Mouse (Mus musculus): ENCODE results near the gene Brd1. TPM values are rescaled to one million over a fixed set of nuclear protein-coding genes. Genes with fewer than 3 reads are reported as not detected.
A peak's percentile ranks its signal among the peaks of the same experiment; 100 is the strongest.

Gene Brd1
- polyA plus RNA-seq, 1 experiment = 15.7 TPM

- Histone ChIP-seq H3K4me3 (ENCODE audit: low read depth, low read length) (peak overlapping the region; percentile 11; the same call in 1 of the 2 replicates), H3K27ac (ENCODE audit: insufficient read depth, low read depth, low read length) (peak overlapping the region; percentile 34)
- 25% methylated on average over 3 of the region's 3 CpGs for WGBS
These were observed 3.3 kb downstream of the Brd1 start for GRCm38 (mm10) chr15:88730717-88731116.

DNA sequence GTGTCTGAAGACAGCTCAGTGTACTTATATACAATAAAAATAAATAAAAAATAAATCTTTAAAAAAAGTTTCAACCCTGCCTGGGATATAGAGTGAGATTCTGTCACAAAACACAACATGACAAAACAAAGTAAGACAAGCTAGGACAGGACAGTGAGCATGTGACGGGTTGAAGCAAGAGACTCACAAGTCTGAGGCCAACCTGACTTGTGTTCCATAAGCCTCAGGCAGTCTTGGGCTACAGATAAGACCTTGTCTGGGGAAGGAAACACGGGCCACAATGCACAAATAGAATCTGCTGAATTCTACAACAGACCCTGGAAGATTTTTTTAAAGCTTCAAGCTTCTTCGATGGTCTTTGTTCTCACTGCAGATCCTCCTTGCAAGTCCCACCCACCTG is 6.8 kb downstream of the Brd1 start:
- WGBS = 62% methylated on average over 3 of the region's 3 CpGs
- peaks cover 61% of the 10 kb centered on the region for H3K36me3 ChIP-seq (ENCODE audit: control insufficient read depth, insufficient read depth, low read length)

More at GRCm38 (mm10) chr15:88730717-88731116, 3.3 kb downstream of the Brd1 start:
- Histone ChIP-seq H3K27me3 (ENCODE audit: control insufficient read depth, insufficient read depth, low read length) (no peaks in the 10 kb centered on the region), H3K4me1 (ENCODE audit: control insufficient read depth, insufficient read depth, insufficient read length, low read length) (peaks cover 23% of the 10 kb centered on the region), H3K36me3 (ENCODE audit: control insufficient read depth, insufficient read depth, low read length) (peaks cover 29% of the 10 kb centered on the region)
- no peak for TF ChIP-seq CTCF (IDR thresholded peaks at IDR 0.05; ENCODE audit: extremely low read depth, insufficient read length, insufficient replicate concordance, low read depth, low read length)
- TF ChIP-seq POLR2A (IDR thresholded peaks at IDR 0.05; ENCODE audit: low read depth, low read length) = no peak

GRCm38 (mm10) chr15:88725036-88725435 is 9.0 kb downstream of the Brd1 start:
- no peak for TF ChIP-seq CTCF (IDR thresholded peaks at IDR 0.05; ENCODE audit: extremely low read depth, insufficient read length, insufficient replicate concordance, low read depth, low read length)
- TF ChIP-seq POLR2A (IDR thresholded peaks at IDR 0.05; ENCODE audit: low read depth, low read length) = no peak
- no peak overlapping the region for H3K4me3 ChIP-seq (ENCODE audit: low read depth, low read length)
- WGBS = 71% methylated on average over 5 of the region's 5 CpGs
- H3K4me1 ChIP-seq (ENCODE audit: control insufficient read depth, insufficient read depth, insufficient read length, low read length) = peaks cover 3% of the 10 kb centered on the region
- H3K36me3 ChIP-seq (ENCODE audit: control insufficient read depth, insufficient read depth, low read length) = peaks cover 70% of the 10 kb centered on the region
- H3K27me3 ChIP-seq (ENCODE audit: control insufficient read depth, insufficient read depth, low read length) = no peaks in the 10 kb centered on the region
- no peak overlapping the region for H3K27ac ChIP-seq (ENCODE audit: insufficient read depth, low read depth, low read length)

More for the DNA sequence above, 6.8 kb downstream of the Brd1 start:
- TF ChIP-seq CTCF (IDR thresholded peaks at IDR 0.05; ENCODE audit: extremely low read depth, insufficient read length, insufficient replicate concordance, low read depth, low read length) (no peak), POLR2A (IDR thresholded peaks at IDR 0.05; ENCODE audit: low read depth, low read length) (no peak)
- H3K27me3 ChIP-seq (ENCODE audit: control insufficient read depth, insufficient read depth, low read length) = no peaks in the 10 kb centered on the region
- peaks cover 18% of the 10 kb centered on the region for H3K4me1 ChIP-seq (ENCODE audit: control insufficient read depth, insufficient read depth, insufficient read length, low read length)
- H3K4me3 ChIP-seq (ENCODE audit: low read depth, low read length) = no peak overlapping the region
- no peak overlapping the region for H3K27ac ChIP-seq (ENCODE audit: insufficient read depth, low read depth, low read length)

DNA sequence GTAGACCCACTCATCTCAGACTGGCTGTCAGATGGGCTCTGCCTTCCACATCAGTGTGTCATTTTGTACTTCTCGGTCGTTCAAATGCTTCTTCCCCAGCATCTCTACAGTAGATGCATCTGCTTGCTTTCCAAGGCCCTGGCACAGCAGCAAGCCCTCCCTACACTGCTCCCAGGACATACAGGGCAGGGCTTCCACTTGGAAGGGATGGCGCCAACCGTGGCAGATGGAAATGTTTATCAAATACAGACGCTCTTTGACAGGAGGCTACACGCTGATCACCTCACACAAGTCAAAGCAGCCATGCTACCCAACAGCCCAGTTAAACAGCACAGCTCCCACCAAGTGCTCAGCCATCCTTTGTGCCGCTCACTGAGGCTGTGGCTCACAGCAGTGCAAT is 9.7 kb downstream of the Brd1 start:
- 73% methylated on average over 7 of the region's 7 CpGs for WGBS
- no peaks in the 10 kb centered on the region; the same call in 1 of the 2 replicates for H3K4me1 ChIP-seq (ENCODE audit: control insufficient read depth, insufficient read depth, insufficient read length, low read length)
- TF ChIP-seq POLR2A (IDR thresholded peaks at IDR 0.05; ENCODE audit: low read depth, low read length) (no peak), CTCF (IDR thresholded peaks at IDR 0.05; ENCODE audit: extremely low read depth, insufficient read length, insufficient replicate concordance, low read depth, low read length) (no peak)
- H3K27me3 ChIP-seq (ENCODE audit: control insufficient read depth, insufficient read depth, low read length) = no peaks in the 10 kb centered on the region
- no peak overlapping the region for H3K4me3 ChIP-seq (ENCODE audit: low read depth, low read length)
- no peak overlapping the region for H3K27ac ChIP-seq (ENCODE audit: insufficient read depth, low read depth, low read length)
- peaks cover 67% of the 10 kb centered on the region for H3K36me3 ChIP-seq (ENCODE audit: control insufficient read depth, insufficient read depth, low read length)

DNA sequence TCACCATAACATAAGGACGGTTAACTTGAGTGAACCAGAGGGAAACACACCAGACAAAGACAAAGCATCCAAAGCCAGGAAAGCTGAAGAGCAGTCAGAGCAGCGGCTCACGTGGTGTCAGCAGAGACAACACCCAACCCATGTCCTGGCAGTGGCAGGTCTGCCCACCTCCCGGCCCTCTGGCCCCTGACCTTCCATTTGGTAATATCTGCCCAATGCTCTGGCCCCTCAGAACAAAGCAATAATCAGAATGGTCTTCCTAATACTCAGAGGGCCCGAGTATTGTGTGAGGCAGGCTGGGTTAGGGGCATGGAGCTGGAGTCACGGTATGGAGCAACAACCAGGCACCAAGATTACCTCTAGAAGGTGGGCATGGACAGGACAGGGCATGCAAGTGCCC is 10.8 kb downstream of the Brd1 start:
- Histone ChIP-seq H3K4me1 (ENCODE audit: control insufficient read depth, insufficient read depth, insufficient read length, low read length) (no peaks in the 10 kb centered on the region), H3K36me3 (ENCODE audit: control insufficient read depth, insufficient read depth, low read length) (peaks cover 59% of the 10 kb centered on the region), H3K27ac (ENCODE audit: insufficient read depth, low read depth, low read length) (no peak overlapping the region), H3K4me3 (ENCODE audit: low read depth, low read length) (no peak overlapping the region), H3K27me3 (ENCODE audit: control insufficient read depth, insufficient read depth, low read length) (no peaks in the 10 kb centered on the region)
- WGBS = 77% methylated on average over 6 of the region's 6 CpGs
- no peak for TF ChIP-seq CTCF (IDR thresholded peaks at IDR 0.05; ENCODE audit: extremely low read depth, insufficient read length, insufficient replicate concordance, low read depth, low read length)
- no peak for TF ChIP-seq POLR2A (IDR thresholded peaks at IDR 0.05; ENCODE audit: low read depth, low read length)

DNA sequence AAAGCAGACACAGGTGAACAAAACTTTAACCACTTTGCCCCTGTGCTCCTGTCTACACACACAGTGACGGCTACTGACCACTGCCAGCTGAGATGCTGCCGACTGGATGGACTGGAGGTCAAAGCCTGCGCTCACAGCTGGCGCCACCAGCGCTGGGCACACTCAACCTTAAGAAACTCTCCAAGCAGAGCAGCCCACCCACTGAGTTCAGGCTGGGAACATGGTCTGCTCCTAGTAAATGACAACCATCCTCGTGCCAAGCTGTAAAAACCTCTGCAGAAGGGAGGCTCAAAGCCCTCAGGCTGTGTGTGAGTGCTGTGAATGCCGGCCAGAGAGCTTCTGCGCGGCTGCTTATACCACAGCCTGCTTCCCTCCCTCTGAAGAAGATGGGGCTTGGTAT is 16.8 kb downstream of the Brd1 start:
- no peak overlapping the region for H3K27ac ChIP-seq (ENCODE audit: insufficient read depth, low read depth, low read length)
- peaks cover 59% of the 10 kb centered on the region for H3K36me3 ChIP-seq (ENCODE audit: control insufficient read depth, insufficient read depth, low read length)
- no peak overlapping the region for H3K4me3 ChIP-seq (ENCODE audit: low read depth, low read length)
- WGBS = 77% methylated on average over 9 of the region's 9 CpGs
- TF ChIP-seq CTCF (IDR thresholded peaks at IDR 0.05; ENCODE audit: extremely low read depth, insufficient read length, insufficient replicate concordance, low read depth, low read length) (no peak), POLR2A (IDR thresholded peaks at IDR 0.05; ENCODE audit: low read depth, low read length) (no peak)
- H3K4me1 ChIP-seq (ENCODE audit: control insufficient read depth, insufficient read depth, insufficient read length, low read length) = no peaks in the 10 kb centered on the region
- no peaks in the 10 kb centered on the region for H3K27me3 ChIP-seq (ENCODE audit: control insufficient read depth, insufficient read depth, low read length)

DNA sequence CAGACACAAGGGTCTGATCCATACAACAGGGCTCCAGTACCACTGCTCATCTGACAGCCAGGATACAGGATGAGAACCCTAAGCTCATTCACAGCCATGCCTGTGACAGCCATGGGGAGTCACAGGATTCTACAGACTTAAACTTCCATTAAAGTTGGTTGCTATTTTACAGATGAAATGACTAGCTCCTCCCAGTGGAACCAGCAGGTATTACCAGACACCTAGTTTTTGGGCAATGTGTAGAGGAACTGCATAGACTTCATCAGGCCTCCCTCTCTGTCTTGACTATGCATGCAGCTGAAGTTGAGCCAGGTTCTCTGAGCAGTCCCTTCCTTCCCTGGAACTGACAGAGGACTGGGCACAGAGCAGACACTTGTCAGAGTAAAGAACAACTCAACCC is 17.7 kb downstream of the Brd1 start:
- Histone ChIP-seq H3K4me1 (ENCODE audit: control insufficient read depth, insufficient read depth, insufficient read length, low read length) (no peaks in the 10 kb centered on the region), H3K27me3 (ENCODE audit: control insufficient read depth, insufficient read depth, low read length) (no peaks in the 10 kb centered on the region), H3K4me3 (ENCODE audit: low read depth, low read length) (no peak overlapping the region), H3K36me3 (ENCODE audit: control insufficient read depth, insufficient read depth, low read length) (peaks cover 60% of the 10 kb centered on the region), H3K27ac (ENCODE audit: insufficient read depth, low read depth, low read length) (no peak overlapping the region)
- TF ChIP-seq CTCF (IDR thresholded peaks at IDR 0.05; ENCODE audit: extremely low read depth, insufficient read length, insufficient replicate concordance, low read depth, low read length) (peak; percentile 49; the same call in 1 of the 2 replicates), POLR2A (IDR thresholded peaks at IDR 0.05; ENCODE audit: low read depth, low read length) (no peak)
